Mouse (Mus musculus): Measurements from ENCODE around the gene Rdh19. TPM values are rescaled to one million over a fixed set of nuclear protein-coding genes. Genes with fewer than 3 reads are reported as not detected.
"Not testable (repeated sequence)": the region's sequence is repeated elsewhere in the genome, so short reads cannot be mapped to it uniquely, and the experiment has no call there.

The Rdh19 gene
- polyA plus RNA-seq (2015; fragmentation: Nextera tagmentation; extraction: Ambion mirVana) = not detected in 2 replicates

GRCm38 (mm10) chr10:127849628-127850027 is at the start of gene Rdh19:
Gene Rdh19, plus strand, starts transcription at chr10:127849928.
- no peak within 1 kb of the TSS for H3K4me2 ChIP-seq
- no peaks in the 10 kb centered on the region for H3K9me3 ChIP-seq
- ATAC-seq (ENCODE audit: borderline replicate concordance, extremely low read depth, low FRiP score, low TSS enrichment) = no peak
- no peak within 1 kb of the TSS for H3K9ac ChIP-seq
- no peak within 1 kb of the TSS for H3K27ac ChIP-seq
- no peak within 1 kb of the TSS for H3K4me3 ChIP-seq
- 25% methylated on average over 1 of the region's 1 CpGs for WGBS
- H3K36me3 ChIP-seq = no peaks in the 10 kb centered on the region
- no peaks in the 10 kb centered on the region for H3K27me3 ChIP-seq
- H3K4me1 ChIP-seq = no peaks in the 10 kb centered on the region

GRCm38 (mm10) chr10:127800891-127801290 is 48.8 kb upstream of the Rdh19 start, which contains the start of gene Rdh16:
Gene Rdh16, plus strand, starts transcription at chr10:127801152.
- H3K9me3 ChIP-seq = no peaks in the 10 kb centered on the region
- H3K36me3 ChIP-seq = no peaks in the 10 kb centered on the region
- 81% methylated on average over 6 of the region's 6 CpGs for WGBS
- H3K27me3 ChIP-seq = no peaks in the 10 kb centered on the region
- no peak within 1 kb of the TSS for H3K4me2 ChIP-seq
- H3K4me3 ChIP-seq = no peak within 1 kb of the TSS
- no peak for ATAC-seq (ENCODE audit: borderline replicate concordance, extremely low read depth, low FRiP score, low TSS enrichment)
- no peak within 1 kb of the TSS for H3K9ac ChIP-seq
- H3K4me1 ChIP-seq = no peaks in the 10 kb centered on the region
- no peak within 1 kb of the TSS for H3K27ac ChIP-seq

GRCm38 (mm10) chr10:127801612-127802011 is 48.1 kb upstream of the Rdh19 start:
- 88% methylated on average over 2 of the region's 2 CpGs for WGBS
- Histone ChIP-seq H3K27me3 (no peaks in the 10 kb centered on the region), H3K27ac (no peak overlapping the region), H3K9ac (no peak overlapping the region), H3K4me3 (no peak overlapping the region), H3K9me3 (no peaks in the 10 kb centered on the region), H3K4me1 (no peaks in the 10 kb centered on the region), H3K36me3 (no peaks in the 10 kb centered on the region), H3K4me2 (no peak overlapping the region)
- ATAC-seq (ENCODE audit: borderline replicate concordance, extremely low read depth, low FRiP score, low TSS enrichment) = no peak

- WGBS = 69% methylated on average over 5 of the region's 5 CpGs
- H3K27me3 ChIP-seq = no peaks in the 10 kb centered on the region
- ATAC-seq (ENCODE audit: borderline replicate concordance, extremely low read depth, low FRiP score, low TSS enrichment) = no peak
- no peaks in the 10 kb centered on the region for H3K9me3 ChIP-seq
- no peak overlapping the region for H3K4me3 ChIP-seq
- no peak overlapping the region for H3K9ac ChIP-seq
- no peak overlapping the region for H3K27ac ChIP-seq
- H3K36me3 ChIP-seq = no peaks in the 10 kb centered on the region
- no peak overlapping the region for H3K4me2 ChIP-seq
- no peaks in the 10 kb centered on the region for H3K4me1 ChIP-seq
These were observed 47.5 kb upstream of the Rdh19 start for GRCm38 (mm10) chr10:127802236-127802635.

- H3K4me2 ChIP-seq = no peak overlapping the region
- ATAC-seq (ENCODE audit: borderline replicate concordance, extremely low read depth, low FRiP score, low TSS enrichment) = no peak
- no peak overlapping the region for H3K9ac ChIP-seq
- H3K4me3 ChIP-seq = no peak overlapping the region
- 62% methylated on average over 7 of the region's 7 CpGs for WGBS
- no peaks in the 10 kb centered on the region for H3K4me1 ChIP-seq
- H3K9me3 ChIP-seq = no peaks in the 10 kb centered on the region
- H3K27ac ChIP-seq = no peak overlapping the region
- H3K27me3 ChIP-seq = no peaks in the 10 kb centered on the region
- H3K36me3 ChIP-seq = no peaks in the 10 kb centered on the region
These were observed 45.3 kb upstream of the Rdh19 start for GRCm38 (mm10) chr10:127804416-127804815.

GRCm38 (mm10) chr10:127815888-127816287 is 33.8 kb upstream of the Rdh19 start:
- H3K9me3 ChIP-seq = peaks cover 2% of the 10 kb centered on the region; the same call in 1 of the 2 replicates
- no peak overlapping the region for H3K27ac ChIP-seq
- no peaks in the 10 kb centered on the region for H3K36me3 ChIP-seq
- ATAC-seq (ENCODE audit: borderline replicate concordance, extremely low read depth, low FRiP score, low TSS enrichment) = no peak
- no peak overlapping the region for H3K4me3 ChIP-seq
- H3K27me3 ChIP-seq = no peaks in the 10 kb centered on the region
- no peak overlapping the region for H3K9ac ChIP-seq
- no peaks in the 10 kb centered on the region for H3K4me1 ChIP-seq
- no peak overlapping the region for H3K4me2 ChIP-seq

- not testable (repeated sequence) for H3K4me2 ChIP-seq; H3K4me1 ChIP-seq; H3K9ac ChIP-seq; H3K9me3 ChIP-seq; H3K4me3 ChIP-seq; H3K27ac ChIP-seq; H3K27me3 ChIP-seq; H3K36me3 ChIP-seq; ATAC-seq (ENCODE audit: borderline replicate concordance, extremely low read depth, low FRiP score, low TSS enrichment)
- WGBS = 67% methylated on average over 4 of the region's 4 CpGs
These were observed 32.3 kb upstream of the Rdh19 start for GRCm38 (mm10) chr10:127817268-127817910.

- H3K9ac ChIP-seq, H3K4me2 ChIP-seq: not testable (repeated sequence)
- 85% methylated on average over 2 of the region's 2 CpGs for WGBS
These were observed 27.9 kb upstream of the Rdh19 start for GRCm38 (mm10) chr10:127821806-127822205.

GRCm38 (mm10) chr10:127825386-127825785 is 24.3 kb upstream of the Rdh19 start:
- no peak overlapping the region for H3K27ac ChIP-seq
- H3K9ac ChIP-seq = no peak overlapping the region
- H3K27me3 ChIP-seq = no peaks in the 10 kb centered on the region
- no peak overlapping the region for H3K4me3 ChIP-seq
- no peaks in the 10 kb centered on the region for H3K36me3 ChIP-seq
- peaks cover 4% of the 10 kb centered on the region; the same call in 1 of the 2 replicates for H3K9me3 ChIP-seq
- no peak for ATAC-seq (ENCODE audit: borderline replicate concordance, extremely low read depth, low FRiP score, low TSS enrichment)
- 76% methylated on average over 6 of the region's 6 CpGs for WGBS
- no peak overlapping the region for H3K4me2 ChIP-seq
- no peaks in the 10 kb centered on the region for H3K4me1 ChIP-seq

More at GRCm38 (mm10) chr10:127821806-127822205, 27.9 kb upstream of the Rdh19 start:
- ATAC-seq (ENCODE audit: borderline replicate concordance, extremely low read depth, low FRiP score, low TSS enrichment); H3K36me3 ChIP-seq; H3K27me3 ChIP-seq; H3K4me3 ChIP-seq; H3K27ac ChIP-seq; H3K9me3 ChIP-seq; H3K4me1 ChIP-seq: not testable (repeated sequence)

- Histone ChIP-seq H3K4me2 (no peak overlapping the region), H3K27me3 (no peaks in the 10 kb centered on the region), H3K9ac (no peak overlapping the region), H3K4me3 (no peak overlapping the region), H3K27ac (no peak overlapping the region), H3K4me1 (no peaks in the 10 kb centered on the region), H3K36me3 (no peaks in the 10 kb centered on the region), H3K9me3 (no peaks in the 10 kb centered on the region)
- ATAC-seq (ENCODE audit: borderline replicate concordance, extremely low read depth, low FRiP score, low TSS enrichment) = no peak
- 60% methylated on average over 3 of the region's 3 CpGs for WGBS
These were observed 20.6 kb upstream of the Rdh19 start for GRCm38 (mm10) chr10:127829121-127829520.

GRCm38 (mm10) chr10:127834186-127834585 is 15.5 kb upstream of the Rdh19 start:
- not testable (repeated sequence) for H3K27me3 ChIP-seq; H3K4me1 ChIP-seq; ATAC-seq (ENCODE audit: borderline replicate concordance, extremely low read depth, low FRiP score, low TSS enrichment); H3K9me3 ChIP-seq; H3K9ac ChIP-seq; H3K4me2 ChIP-seq; H3K4me3 ChIP-seq; H3K27ac ChIP-seq; H3K36me3 ChIP-seq
- 86% methylated on average over 1 of the region's 1 CpGs for WGBS

GRCm38 (mm10) chr10:127835292-127835691 is 14.4 kb upstream of the Rdh19 start:
- Histone ChIP-seq H3K9me3 (no peaks in the 10 kb centered on the region), H3K9ac (no peak overlapping the region), H3K4me3 (no peak overlapping the region), H3K27me3 (no peaks in the 10 kb centered on the region), H3K27ac (no peak overlapping the region), H3K4me2 (no peak overlapping the region), H3K36me3 (no peaks in the 10 kb centered on the region), H3K4me1 (no peaks in the 10 kb centered on the region)
- 71% methylated on average over 5 of the region's 5 CpGs for WGBS
- no peak for ATAC-seq (ENCODE audit: borderline replicate concordance, extremely low read depth, low FRiP score, low TSS enrichment)

- not testable (repeated sequence) for H3K4me1 ChIP-seq; H3K36me3 ChIP-seq; ATAC-seq (ENCODE audit: borderline replicate concordance, extremely low read depth, low FRiP score, low TSS enrichment); H3K27me3 ChIP-seq; H3K4me3 ChIP-seq; H3K9me3 ChIP-seq; H3K4me2 ChIP-seq; H3K9ac ChIP-seq; H3K27ac ChIP-seq
- whole genome bisulfite sequencing = 87% methylated on average over 5 of the region's 5 CpGs
These were observed 11.9 kb upstream of the Rdh19 start for GRCm38 (mm10) chr10:127837793-127838192.
